Mouse (Mus musculus) G1E (cell line): ENCODE data around the gene Nelfb. TPM values are rescaled to one million over a fixed set of nuclear protein-coding genes. Genes with fewer than 3 reads are reported as not detected.

Source experiments
- ATAC-seq: 2 replicates; pipeline ENCODE4 v1.8.0; 2016; ENCODE audit warnings: mild to moderate bottlenecking; ENCODE audit not compliant: insufficient number of reproducible peaks, poor library complexity, low FRiP score, severe bottlenecking; ENCODE audit errors: extremely low read depth
- DNase-seq: peaks from one replicate; pipeline ENCODE4 v3.0.0; 2012; ENCODE audit warnings: low spot score
- H3K27me3 ChIP-seq: 2 replicates; pipeline ENCODE4 v1.6.1; 2012; ENCODE audit warnings: mild to moderate bottlenecking, low read length, inconsistent platforms; ENCODE audit not compliant: insufficient read depth
- H3K36me3 ChIP-seq: replicated peaks from 2 replicates; pipeline ENCODE3; 2012; ENCODE audit warnings: mild to moderate bottlenecking, inconsistent platforms
- H3K4me1 ChIP-seq: 2 replicates; pipeline ENCODE4 v1.6.1; 2012; ENCODE audit warnings: low read depth, low read length, inconsistent platforms, mixed read lengths; ENCODE audit not compliant: insufficient read depth
- H3K4me3 ChIP-seq: 2 replicates; pipeline ENCODE4 v1.5.1; 2012; ENCODE audit warnings: low read depth, mild to moderate bottlenecking, inconsistent platforms, low read length, moderate library complexity, mixed read lengths
- H3K9me3 ChIP-seq: replicated peaks from 2 replicates; pipeline ENCODE4 v1.6.1; 2012; ENCODE audit warnings: inconsistent platforms
- CTCF ChIP-seq: IDR thresholded peaks from 2 replicates; pipeline ENCODE4 v1.5.1; 2012; ENCODE audit warnings: low read depth, low read length, inconsistent platforms, mixed read lengths
- GATA1 ChIP-seq: IDR thresholded peaks from 2 replicates; pipeline ENCODE4 v1.6.1; 2012; ENCODE audit warnings: borderline replicate concordance, low read length, inconsistent platforms, mixed read lengths
- GATA2 ChIP-seq: IDR thresholded peaks from 2 replicates; pipeline ENCODE4 v1.6.1; 2012; ENCODE audit warnings: low read depth, low read length, inconsistent platforms, borderline replicate concordance
- POLR2AphosphoS5 ChIP-seq: IDR thresholded peaks from 2 replicates; pipeline ENCODE4 v1.6.1; 2012; ENCODE audit warnings: low read depth, low read length, inconsistent platforms; ENCODE audit not compliant: insufficient replicate concordance
- TAL1 ChIP-seq: conservative IDR thresholded peaks from 2 replicates; pipeline ENCODE4 v1.6.1; 2012; ENCODE audit warnings: low read depth, low read length, inconsistent platforms, mixed read lengths
- polyA plus RNA-seq: library from polyadenylated mRNA; stranded (reverse); fragments of >175 nt; gene quantifications from 2 replicates; pipeline ENCODE4 v1.2.3, GENCODE M21; 2012
- total RNA-seq, 2 experiments: library from RNA; stranded (forward) in 1 of 2; stranded (reverse) in 1 of 2; fragments of 200-1000 nt in 1 of 2; fragments of >200 nt in 1 of 2; fragmentation: Nextera tagmentation in 1 of 2; gene quantifications; 2 replicates each; pipeline ENCODE4 v1.2.3; 2014 to 2017

Gene Nelfb
- total and polyA plus RNA-seq, 3 experiments, result 26.9 to 80.7 (median 54.6) TPM

DNA sequence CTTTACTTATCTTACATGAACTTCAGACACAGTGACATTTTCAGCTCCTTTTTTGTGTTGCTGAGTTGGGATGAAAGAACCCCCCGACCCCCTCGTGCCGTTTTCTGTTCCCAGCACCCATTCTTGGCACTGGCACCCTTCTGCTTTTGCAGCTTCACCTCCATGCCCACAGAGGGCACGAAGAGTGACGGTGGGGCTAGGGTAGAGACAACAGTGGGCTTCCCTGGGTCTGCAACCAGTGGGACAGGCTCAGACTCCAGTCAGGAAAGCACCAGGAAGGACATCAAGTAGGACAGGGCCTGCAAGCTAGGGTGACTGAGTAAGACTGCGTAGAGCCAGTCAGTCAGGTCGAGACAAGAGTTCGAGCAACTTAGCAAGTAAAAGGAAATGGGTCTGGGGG is 29.0 kb upstream of the Nelfb start:
- Histone ChIP-seq H3K4me1 (peaks cover 87% of the 10 kb centered on the region), H3K27me3 (peaks cover 51% of the 10 kb centered on the region)
- TF ChIP-seq TAL1 (no peak), CTCF (no peak)

DNA sequence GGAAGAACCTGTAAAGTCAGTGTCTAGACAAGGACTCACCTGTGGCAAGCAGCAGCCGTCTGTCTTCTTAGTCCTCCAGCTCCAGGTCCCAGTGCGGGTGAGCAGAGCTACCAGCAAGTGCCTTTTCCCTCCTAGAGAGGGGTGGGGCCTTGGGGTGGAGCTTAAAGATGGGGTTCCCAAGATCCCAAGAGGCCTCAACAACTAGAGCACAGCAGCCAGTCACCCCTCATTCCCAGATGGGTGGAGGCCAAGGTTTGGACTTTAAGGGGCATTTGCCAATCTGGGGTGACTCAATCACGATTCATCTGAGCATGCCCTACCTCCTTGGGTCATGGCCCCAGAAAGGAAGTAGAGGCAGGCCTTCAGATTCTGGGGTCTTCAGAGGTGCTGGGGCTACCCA is 28.5 kb upstream of the Nelfb start:
- TF ChIP-seq CTCF, result no peak
- no peak for TF ChIP-seq TAL1
- no peak for TF ChIP-seq GATA2
- TF ChIP-seq GATA1, result no peak
- no peak for TF ChIP-seq POLR2AphosphoS5
- Histone ChIP-seq H3K4me1 (peaks cover 93% of the 10 kb centered on the region), H3K36me3 (peaks cover 18% of the 10 kb centered on the region), H3K4me3 (no peak overlapping the region), H3K27me3 (peaks cover 51% of the 10 kb centered on the region), H3K9me3 (no peaks in the 10 kb centered on the region)
- ATAC-seq (no peak), DNase-seq (no peak)

More for the DNA sequence above, 29.0 kb upstream of the Nelfb start:
- peaks cover 23% of the 10 kb centered on the region for H3K36me3 ChIP-seq
- no peaks in the 10 kb centered on the region for H3K9me3 ChIP-seq
- ATAC-seq (no peak), DNase-seq (no peak)
- no peak overlapping the region; the same call in 1 of the 2 replicates for H3K4me3 ChIP-seq

DNA sequence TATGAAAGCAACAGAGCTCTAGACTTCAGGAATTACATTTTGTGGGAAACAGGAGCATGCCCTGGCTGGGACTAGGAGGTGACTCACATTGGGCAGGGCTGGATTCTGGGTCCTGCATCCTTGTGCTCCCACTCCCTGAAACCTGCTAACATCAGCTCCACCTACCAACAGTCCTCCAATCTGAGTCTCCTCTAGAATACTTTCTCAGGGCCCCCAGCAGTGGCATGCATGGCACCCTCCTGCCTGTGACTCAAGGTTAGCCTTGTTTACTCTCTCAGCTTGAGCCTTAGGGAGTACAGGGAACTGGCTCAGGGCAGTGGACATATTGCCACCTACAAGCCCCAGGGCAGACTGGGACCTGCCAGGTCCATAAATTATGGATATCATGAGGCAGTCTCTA is 26.8 kb upstream of the Nelfb start:
- peaks cover 48% of the 10 kb centered on the region for H3K27me3 ChIP-seq

DNA sequence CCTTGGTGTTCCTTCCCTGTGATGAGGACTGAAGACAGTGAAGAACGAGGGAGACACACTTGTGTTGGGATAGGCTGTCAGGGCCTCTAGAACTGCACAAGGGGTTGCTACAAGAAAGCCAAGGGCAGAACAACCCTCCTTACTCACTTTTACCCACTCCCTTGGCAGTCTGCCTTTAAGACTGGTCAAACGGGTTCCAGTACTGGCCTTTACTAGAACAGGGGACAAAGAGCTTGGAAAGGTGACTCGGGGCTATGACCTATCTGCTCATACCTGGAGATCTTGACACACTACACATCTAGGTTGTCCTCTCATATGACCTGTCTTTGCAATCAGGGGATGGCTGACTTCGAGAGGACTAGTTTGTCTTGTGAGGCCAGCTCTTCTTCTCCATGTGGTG is 26.2 kb upstream of the Nelfb start:
- Histone ChIP-seq H3K27me3 (peaks cover 42% of the 10 kb centered on the region), H3K4me3 (no peak overlapping the region), H3K4me1 (peaks cover 97% of the 10 kb centered on the region), H3K36me3 (no peaks in the 10 kb centered on the region), H3K9me3 (no peaks in the 10 kb centered on the region)
- no peak for ATAC-seq
- no peak for TF ChIP-seq POLR2AphosphoS5
- no peak for TF ChIP-seq TAL1
- no peak for TF ChIP-seq GATA2
- no peak for TF ChIP-seq CTCF
- TF ChIP-seq GATA1, result no peak
- no peak for DNase-seq

More for the DNA sequence above, 26.8 kb upstream of the Nelfb start:
- Histone ChIP-seq H3K4me1 (peaks cover 97% of the 10 kb centered on the region), H3K9me3 (no peaks in the 10 kb centered on the region), H3K4me3 (no peak overlapping the region), H3K36me3 (peaks cover 1% of the 10 kb centered on the region)
- DNase-seq (no peak), ATAC-seq (no peak)
- TF ChIP-seq GATA2 (no peak), TAL1 (no peak), POLR2AphosphoS5 (no peak), CTCF (no peak), GATA1 (no peak)

DNA sequence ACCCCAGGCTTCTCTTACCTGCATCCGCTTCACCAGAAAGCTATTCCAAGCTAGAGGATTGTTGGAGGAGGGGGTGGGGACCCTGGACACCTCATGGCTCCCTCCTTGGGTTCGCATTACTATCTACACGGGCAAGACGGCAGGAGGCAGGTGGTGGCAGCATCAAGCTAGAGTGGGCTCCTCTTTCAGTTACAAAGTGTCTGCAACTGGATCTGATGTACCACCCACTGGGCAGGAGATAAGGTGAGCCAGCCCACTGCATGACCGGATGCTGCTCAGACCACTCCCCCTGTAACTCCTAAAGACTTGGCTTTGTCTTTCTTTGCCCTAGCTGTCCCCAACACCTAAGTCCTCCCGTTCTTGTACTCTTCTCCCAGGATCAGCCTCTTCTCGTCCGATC is 25.3 kb upstream of the Nelfb start, which contains the start of gene Rnf224:
TSS of gene Rnf224 (minus strand) at position 174 of the 400 bp plus-strand sequence.
- Histone ChIP-seq H3K27me3 (peaks cover 41% of the 10 kb centered on the region), H3K4me1 (peaks cover 97% of the 10 kb centered on the region), H3K4me3 (peak within 1 kb of the TSS; percentile 18; the same call in 1 of the 2 replicates), H3K9me3 (no peaks in the 10 kb centered on the region), H3K36me3 (peaks cover 2% of the 10 kb centered on the region)
- DNase-seq, result no peak
- TF ChIP-seq GATA2, result no peak
- TF ChIP-seq POLR2AphosphoS5, result no peak
- TF ChIP-seq CTCF, result no peak
- no peak for TF ChIP-seq GATA1
- TF ChIP-seq TAL1, result no peak
- no peak for ATAC-seq

DNA sequence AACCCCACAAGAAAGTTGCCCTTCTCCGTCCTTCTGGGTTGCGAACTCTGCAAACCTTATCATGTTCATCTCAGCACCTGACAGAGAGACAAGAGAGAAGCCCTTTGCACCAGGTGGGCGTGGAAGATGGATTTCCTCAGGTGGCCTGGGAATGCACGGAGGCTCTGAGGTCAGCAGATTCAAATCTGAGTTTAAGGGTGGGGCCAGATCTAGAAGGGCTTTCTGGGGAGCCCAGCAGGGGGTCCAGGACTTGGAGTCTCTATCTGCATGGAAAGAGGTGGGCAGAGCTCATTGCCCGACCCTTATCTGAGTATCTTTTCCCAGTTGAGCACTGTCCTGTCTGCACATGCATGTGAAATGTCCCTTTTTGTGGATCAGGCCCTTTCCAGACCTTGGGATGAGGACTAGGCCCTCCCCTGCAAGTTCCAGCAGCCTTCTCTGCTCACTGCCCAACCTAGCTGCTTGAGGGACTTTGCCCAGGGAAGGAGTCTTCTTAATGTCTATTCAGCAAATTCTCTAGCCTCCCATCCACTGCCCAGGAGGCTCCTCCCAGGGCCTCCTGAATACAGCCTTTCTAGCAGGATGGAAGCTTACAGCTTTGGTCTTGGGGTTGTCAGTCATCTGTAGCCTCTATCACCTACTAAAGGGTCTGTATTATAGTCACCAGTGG is 23.4 kb upstream of the Nelfb start:
- H3K9me3 ChIP-seq, result no peaks in the 10 kb centered on the region
- H3K36me3 ChIP-seq, result peaks cover 4% of the 10 kb centered on the region
- TF ChIP-seq TAL1, result no peak
- no peak for TF ChIP-seq GATA1
- no peak for TF ChIP-seq POLR2AphosphoS5
- TF ChIP-seq GATA2, result no peak
- TF ChIP-seq CTCF, result no peak

DNA sequence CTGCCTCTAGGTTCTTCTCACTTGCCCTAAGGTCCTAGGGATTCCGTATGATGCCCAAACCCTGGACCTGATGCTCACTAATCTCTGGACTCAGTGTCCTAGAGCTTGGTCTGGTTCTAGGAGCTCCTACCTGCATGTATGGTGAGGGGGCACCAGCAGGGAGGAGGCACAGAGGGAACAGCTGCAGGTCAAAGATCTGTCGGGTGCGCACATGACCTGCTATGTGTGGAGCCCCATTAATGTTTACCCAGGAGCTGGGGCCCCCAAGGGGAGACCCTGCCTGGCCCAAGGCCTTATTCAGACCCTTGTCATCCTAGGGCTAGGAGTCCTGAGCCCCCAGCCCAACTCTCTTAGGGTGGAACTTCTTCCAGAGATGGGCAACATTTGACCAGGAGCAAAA is 22.8 kb upstream of the Nelfb start, which contains the start of gene Slc34a3:
TSS of gene Slc34a3 (minus strand) at position 315 of the 400 bp plus-strand sequence.
- Histone ChIP-seq H3K4me3 (peak within 1 kb of the TSS; percentile 61; the same call in 1 of the 2 replicates), H3K27me3 (peaks cover 48% of the 10 kb centered on the region), H3K36me3 (peaks cover 4% of the 10 kb centered on the region), H3K4me1 (peaks cover 97% of the 10 kb centered on the region), H3K9me3 (no peaks in the 10 kb centered on the region)
- TF ChIP-seq CTCF (no peak), TAL1 (no peak), POLR2AphosphoS5 (no peak)
- ATAC-seq, result no peak
- DNase-seq, result no peak

More for the DNA sequence above, 23.4 kb upstream of the Nelfb start:
- peaks cover 52% of the 10 kb centered on the region for H3K27me3 ChIP-seq
- no peak for DNase-seq
- H3K4me3 ChIP-seq, result peak overlapping the region; percentile 61; the same call in 1 of the 2 replicates
- H3K4me1 ChIP-seq, result peaks cover 97% of the 10 kb centered on the region
- no peak for ATAC-seq
